Mouse (Mus musculus): ENCODE measurements around the gene Arhgap5. TPM values are rescaled to one million over a fixed set of nuclear protein-coding genes. Genes with fewer than 3 reads are reported as not detected.

Arhgap5 gene
- polyA plus RNA-seq, 1 experiment: 7.3 TPM

GRCm38 (mm10) chr12:52493281-52493681 lies 10.5 kb upstream of the Arhgap5 start:
- no peak overlapping the region for H3ac ChIP-seq (ENCODE audit: control insufficient read depth, insufficient read length, low read depth)
- no peaks in the 10 kb centered on the region for H3K27me3 ChIP-seq (ENCODE audit: control insufficient read depth, insufficient read depth, insufficient read length)
- H3K79me2 ChIP-seq (ENCODE audit: control insufficient read depth, insufficient read depth): no peaks in the 10 kb centered on the region
- H3K4me3 ChIP-seq (ENCODE audit: insufficient read depth, poor library complexity, severe bottlenecking): no peak overlapping the region
- TF ChIP-seq CTCF (IDR thresholded peaks at IDR 0.05; ENCODE audit: control insufficient read depth, insufficient read depth, insufficient read length) (no peak), USF1 (IDR thresholded peaks at IDR 0.05; ENCODE audit: low read depth) (no peak), MYOG (IDR thresholded peaks at IDR 0.05; ENCODE audit: control insufficient read depth, extremely low read depth, insufficient read length) (no peak), CEBPB (IDR thresholded peaks at IDR 0.05; ENCODE audit: low read depth) (no peak)
- H3K36me3 ChIP-seq (ENCODE audit: control insufficient read depth, insufficient read depth): no peaks in the 10 kb centered on the region
- no peaks in the 10 kb centered on the region for H3K79me3 ChIP-seq (ENCODE audit: low read depth)

GRCm38 (mm10) chr12:52497209-52497608 lies 6.6 kb upstream of the Arhgap5 start:
- Histone ChIP-seq H3K27me3 (ENCODE audit: control insufficient read depth, insufficient read depth, insufficient read length) (no peaks in the 10 kb centered on the region), H3K4me3 (ENCODE audit: insufficient read depth, poor library complexity, severe bottlenecking) (no peak overlapping the region), H3ac (ENCODE audit: control insufficient read depth, insufficient read length, low read depth) (no peak overlapping the region), H3K79me2 (ENCODE audit: control insufficient read depth, insufficient read depth) (no peaks in the 10 kb centered on the region), H3K79me3 (ENCODE audit: low read depth) (no peaks in the 10 kb centered on the region), H3K36me3 (ENCODE audit: control insufficient read depth, insufficient read depth) (no peaks in the 10 kb centered on the region)
- TF ChIP-seq FOSL1 (IDR thresholded peaks at IDR 0.05; ENCODE audit: insufficient read depth, low read length, poor library complexity, severe bottlenecking): no peak
- TF ChIP-seq MYOG (IDR thresholded peaks at IDR 0.05; ENCODE audit: control insufficient read depth, extremely low read depth, insufficient read length): no peak
- TF ChIP-seq USF1 (IDR thresholded peaks at IDR 0.05; ENCODE audit: low read depth): no peak
- no peak for TF ChIP-seq CTCF (IDR thresholded peaks at IDR 0.05; ENCODE audit: control insufficient read depth, insufficient read depth, insufficient read length)
- TF ChIP-seq MYOD1 (IDR thresholded peaks at IDR 0.05; ENCODE audit: control insufficient read depth, insufficient read length, low read depth): no peak
- no peak for TF ChIP-seq MAX (IDR thresholded peaks at IDR 0.05)
- no peak for TF ChIP-seq CEBPB (IDR thresholded peaks at IDR 0.05; ENCODE audit: low read depth)

GRCm38 (mm10) chr12:52500915-52501833 lies 2.6 kb upstream of the Arhgap5 start:
- no peak overlapping the region for H3K4me3 ChIP-seq (ENCODE audit: insufficient read depth, poor library complexity, severe bottlenecking)
- H3K79me3 ChIP-seq (ENCODE audit: low read depth): peaks cover 16% of the 10 kb centered on the region
- H3K79me2 ChIP-seq (ENCODE audit: control insufficient read depth, insufficient read depth): peaks cover 18% of the 10 kb centered on the region
- TF ChIP-seq MYOG (IDR thresholded peaks at IDR 0.05; ENCODE audit: control insufficient read depth, extremely low read depth, insufficient read length) (no peak), MYOD1 (IDR thresholded peaks at IDR 0.05; ENCODE audit: control insufficient read depth, insufficient read length, low read depth) (no peak), CTCF (IDR thresholded peaks at IDR 0.05; ENCODE audit: control insufficient read depth, insufficient read depth, insufficient read length) (no peak), FOSL1 (IDR thresholded peaks at IDR 0.05; ENCODE audit: insufficient read depth, low read length, poor library complexity, severe bottlenecking) (no peak), USF1 (IDR thresholded peaks at IDR 0.05; ENCODE audit: low read depth) (no peak), MAX (IDR thresholded peaks at IDR 0.05) (no peak), CEBPB (IDR thresholded peaks at IDR 0.05; ENCODE audit: low read depth) (no peak)
- H3K27me3 ChIP-seq (ENCODE audit: control insufficient read depth, insufficient read depth, insufficient read length): no peaks in the 10 kb centered on the region
- no peak overlapping the region for H3ac ChIP-seq (ENCODE audit: control insufficient read depth, insufficient read length, low read depth)
- no peaks in the 10 kb centered on the region for H3K36me3 ChIP-seq (ENCODE audit: control insufficient read depth, insufficient read depth)

DNA sequence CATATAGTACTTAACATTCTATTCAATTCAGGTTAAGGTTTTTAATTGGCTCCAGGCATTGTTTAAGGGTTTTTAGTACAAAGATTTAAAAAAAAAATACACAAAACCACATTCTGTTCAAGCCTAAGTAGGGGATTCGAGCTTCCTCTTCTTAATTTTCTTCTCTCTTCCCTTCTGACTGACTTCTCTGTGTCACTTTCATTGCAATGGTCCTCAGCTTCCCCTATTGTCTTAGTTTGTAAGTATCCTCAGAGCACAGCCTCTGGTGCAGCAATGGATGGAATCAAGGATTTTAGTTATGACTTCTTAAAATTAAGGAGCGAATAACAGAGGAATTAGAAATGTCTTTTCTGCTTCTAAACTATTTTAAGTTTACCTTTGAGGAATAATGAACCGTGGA lies 1.6 kb upstream of the Arhgap5 start:
- no peaks in the 10 kb centered on the region for H3K36me3 ChIP-seq (ENCODE audit: control insufficient read depth, insufficient read depth)
- H3ac ChIP-seq (ENCODE audit: control insufficient read depth, insufficient read length, low read depth): no peak overlapping the region
- H3K79me2 ChIP-seq (ENCODE audit: control insufficient read depth, insufficient read depth): peaks cover 28% of the 10 kb centered on the region
- H3K4me3 ChIP-seq (ENCODE audit: insufficient read depth, poor library complexity, severe bottlenecking): no peak overlapping the region
- TF ChIP-seq CEBPB (IDR thresholded peaks at IDR 0.05; ENCODE audit: low read depth): no peak
- TF ChIP-seq MAX (IDR thresholded peaks at IDR 0.05): no peak
- no peak for TF ChIP-seq FOSL1 (IDR thresholded peaks at IDR 0.05; ENCODE audit: insufficient read depth, low read length, poor library complexity, severe bottlenecking)
- TF ChIP-seq CTCF (IDR thresholded peaks at IDR 0.05; ENCODE audit: control insufficient read depth, insufficient read depth, insufficient read length): no peak
- no peak for TF ChIP-seq MYOG (IDR thresholded peaks at IDR 0.05; ENCODE audit: control insufficient read depth, extremely low read depth, insufficient read length)
- no peak for TF ChIP-seq USF1 (IDR thresholded peaks at IDR 0.05; ENCODE audit: low read depth)
- TF ChIP-seq MYOD1 (IDR thresholded peaks at IDR 0.05; ENCODE audit: control insufficient read depth, insufficient read length, low read depth): no peak
- H3K79me3 ChIP-seq (ENCODE audit: low read depth): peaks cover 25% of the 10 kb centered on the region
- no peaks in the 10 kb centered on the region for H3K27me3 ChIP-seq (ENCODE audit: control insufficient read depth, insufficient read depth, insufficient read length)

DNA sequence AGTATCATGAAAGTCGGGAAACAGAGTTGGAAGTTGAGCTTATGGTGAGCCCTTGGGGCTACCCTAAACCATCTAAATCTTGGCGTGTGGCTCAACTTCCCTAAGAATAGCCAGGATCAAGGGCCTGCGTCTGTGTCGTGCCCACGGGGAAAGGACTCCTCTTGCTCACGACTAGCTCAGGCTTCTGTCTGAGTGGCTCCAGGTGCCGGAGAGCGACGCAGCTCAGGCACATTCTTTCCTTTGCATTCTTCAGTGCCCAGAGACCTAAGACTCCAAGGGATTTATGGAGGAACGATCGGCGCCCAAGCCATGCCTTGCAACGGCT lies 679 bp upstream of the Arhgap5 start:
- no peaks in the 10 kb centered on the region for H3K36me3 ChIP-seq (ENCODE audit: control insufficient read depth, insufficient read depth)
- peaks cover 34% of the 10 kb centered on the region for H3K79me3 ChIP-seq (ENCODE audit: low read depth)
- TF ChIP-seq MYOG (IDR thresholded peaks at IDR 0.05; ENCODE audit: control insufficient read depth, extremely low read depth, insufficient read length) (no peak), CEBPB (IDR thresholded peaks at IDR 0.05; ENCODE audit: low read depth) (no peak), FOSL1 (IDR thresholded peaks at IDR 0.05; ENCODE audit: insufficient read depth, low read length, poor library complexity, severe bottlenecking) (no peak), MAX (IDR thresholded peaks at IDR 0.05) (no peak), USF1 (IDR thresholded peaks at IDR 0.05; ENCODE audit: low read depth) (no peak), MYOD1 (IDR thresholded peaks at IDR 0.05; ENCODE audit: control insufficient read depth, insufficient read length, low read depth) (no peak), CTCF (IDR thresholded peaks at IDR 0.05; ENCODE audit: control insufficient read depth, insufficient read depth, insufficient read length) (no peak)
- H3K27me3 ChIP-seq (ENCODE audit: control insufficient read depth, insufficient read depth, insufficient read length): no peaks in the 10 kb centered on the region
- peak overlapping the region; percentile 93 for H3ac ChIP-seq (ENCODE audit: control insufficient read depth, insufficient read length, low read depth)
- peaks cover 38% of the 10 kb centered on the region for H3K79me2 ChIP-seq (ENCODE audit: control insufficient read depth, insufficient read depth)
- H3K4me3 ChIP-seq (ENCODE audit: insufficient read depth, poor library complexity, severe bottlenecking): peak overlapping the region; percentile 40
